Mouse (Mus musculus) forebrain, embryonic 14.5 days (tissue): ENCODE data around the gene Tmem130. TPM values are rescaled to one million over a fixed set of nuclear protein-coding genes. Genes with fewer than 3 reads are reported as not detected.

ENCODE experiments used
- ATAC-seq: fragments of 200-750 bp; cut with Nextera tagmentation; 2 replicates; pipeline ENCODE4 v1.8.0; 2017; ENCODE audit warnings: mild to moderate bottlenecking, moderate library complexity
- DNase-seq: peaks from one replicate; pipeline ENCODE4 v3.0.0-alpha.2; 2015; ENCODE audit warnings: low spot score
- H3K27ac ChIP-seq: fragments of 300-500 bp; sonication (generic); 2 replicates; pipeline ENCODE4 v1.5.1; 2014; ENCODE audit warnings: low read depth, mild to moderate bottlenecking, control low read depth, low read length, moderate library complexity
- H3K27me3 ChIP-seq: fragments of 300-500 bp; sonication (generic); replicated peaks from 2 replicates; pipeline ENCODE4 v1.6.1; 2014; ENCODE audit warnings: low read length, control low read depth, mixed read lengths; ENCODE audit not compliant: control insufficient read depth, insufficient read depth
- H3K36me3 ChIP-seq: fragments of 300-500 bp; sonication (generic); 2 replicates; pipeline ENCODE4 v1.6.1; 2014; ENCODE audit warnings: low read length, control low read depth; ENCODE audit not compliant: control insufficient read depth, insufficient read depth
- H3K4me1 ChIP-seq: fragments of 300-500 bp; sonication (generic); 2 replicates; pipeline ENCODE4 v1.6.1; 2014; ENCODE audit warnings: antibody characterized with exemption, low read length, control low read depth; ENCODE audit not compliant: control insufficient read depth, insufficient read depth
- H3K4me2 ChIP-seq: fragments of 300-500 bp; sonication (generic); 2 replicates; pipeline ENCODE4 v1.6.1; 2014; ENCODE audit warnings: mild to moderate bottlenecking, control low read depth, low read length
- H3K4me3 ChIP-seq: fragments of 300-500 bp; sonication (generic); 2 replicates; pipeline ENCODE4 v1.5.1; 2014; ENCODE audit warnings: low read depth, low read length, control low read depth
- H3K9ac ChIP-seq: fragments of 300-500 bp; sonication (generic); 2 replicates; pipeline ENCODE4 v1.6.1; 2014; ENCODE audit warnings: mild to moderate bottlenecking, low read length, control low read depth, moderate library complexity
- H3K9me3 ChIP-seq: fragments of 300-500 bp; sonication (generic); replicated peaks from 2 replicates; pipeline ENCODE4 v1.6.1; 2016; ENCODE audit warnings: low read length, control low read depth, mixed read lengths; ENCODE audit not compliant: control insufficient read depth
- WGBS: fragments of 180-500 bp; shearing (Covaris S2); extraction: QIAGEN DNeasy Blood & Tissue Kit; methylation state at CpG from one replicate; pipeline ENCODE4 v1.1.7; 2014; 5-methylcytosine and 5-hydroxymethylcytosine counted together
- polyA plus RNA-seq: library from polyadenylated mRNA; unstranded; fragments of >200 nt; fragmentation: Nextera tagmentation; extraction: Ambion mirVana; gene quantifications from 2 replicates; pipeline ENCODE4 v1.2.1, GENCODE M21; 2014

The Tmem130 gene
- polyA plus RNA-seq, 1 experiment from 2014 or later: 108 TPM

- no peak overlapping the region for H3K9ac ChIP-seq
- no peaks in the 10 kb centered on the region for H3K9me3 ChIP-seq
- H3K27me3 ChIP-seq: no peaks in the 10 kb centered on the region
- H3K4me3 ChIP-seq: no peak overlapping the region
- H3K36me3 ChIP-seq: no peaks in the 10 kb centered on the region
- no peak overlapping the region for H3K4me2 ChIP-seq
- DNase-seq (no peak), ATAC-seq (no peak)
- peaks cover 11% of the 10 kb centered on the region; the same call in 1 of the 2 replicates for H3K4me1 ChIP-seq
- WGBS: 88% methylated on average over 10 of the region's 10 CpGs
- H3K27ac ChIP-seq: no peak overlapping the region
Measured at GRCm38 (mm10) chr5:144755191-144755590, 6.4 kb downstream of the Tmem130 start.

DNA sequence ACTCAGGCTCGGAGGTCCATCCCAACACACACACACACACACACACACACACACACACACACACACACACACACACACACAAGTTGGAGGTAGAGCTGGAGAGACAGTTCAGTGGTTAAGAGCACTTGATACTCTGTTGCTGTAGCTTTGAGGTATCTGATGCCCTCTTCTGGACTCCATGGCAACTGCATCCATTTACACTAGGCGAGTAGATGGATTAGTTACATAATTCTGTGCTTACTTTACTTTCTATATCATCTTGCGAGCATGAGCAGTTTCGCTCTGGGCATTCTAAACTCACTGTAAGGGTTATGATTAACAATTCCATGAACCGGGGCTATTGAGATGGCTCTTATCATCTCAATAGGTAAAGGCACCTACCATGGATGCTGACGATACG is 8.6 kb downstream of the Tmem130 start:
- H3K36me3 ChIP-seq: peaks cover 7% of the 10 kb centered on the region; the same call in 1 of the 2 replicates
- no peak overlapping the region for H3K27ac ChIP-seq
- WGBS: 61% methylated on average over 7 of the region's 7 CpGs
- no peaks in the 10 kb centered on the region for H3K27me3 ChIP-seq
- H3K4me1 ChIP-seq: peaks cover 3% of the 10 kb centered on the region; the same call in 1 of the 2 replicates
- no peak overlapping the region for H3K4me3 ChIP-seq
- H3K9me3 ChIP-seq: no peaks in the 10 kb centered on the region
- H3K4me2 ChIP-seq: no peak overlapping the region
- ATAC-seq (no peak), DNase-seq (peak; percentile 69)
- H3K9ac ChIP-seq: no peak overlapping the region

DNA sequence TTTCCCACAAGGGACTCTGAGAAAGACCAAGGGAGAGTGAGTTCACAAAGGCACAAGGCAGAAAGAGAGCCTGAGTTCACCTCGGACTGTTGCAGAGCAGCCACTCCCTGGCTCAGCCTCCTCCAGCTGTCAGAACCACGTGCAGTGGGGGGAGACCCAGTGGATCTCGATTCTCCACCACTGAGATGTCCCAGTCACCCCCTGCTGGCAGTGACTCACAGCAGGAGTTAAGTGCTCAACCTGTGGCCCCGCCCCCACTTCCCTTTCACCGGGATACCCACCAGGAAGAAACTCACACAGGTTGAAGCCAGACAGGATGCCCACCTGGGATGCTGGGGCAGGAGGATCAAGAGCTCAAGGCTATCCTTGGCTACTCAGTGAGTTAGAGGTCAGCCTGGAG is 9.2 kb downstream of the Tmem130 start:
- ATAC-seq: no peak
- Histone ChIP-seq H3K9ac (no peak overlapping the region), H3K9me3 (no peaks in the 10 kb centered on the region), H3K4me1 (peaks cover under 1% of the 10 kb centered on the region; the same call in 1 of the 2 replicates), H3K27ac (no peak overlapping the region), H3K36me3 (peaks cover 8% of the 10 kb centered on the region; the same call in 1 of the 2 replicates), H3K4me2 (no peak overlapping the region), H3K4me3 (no peak overlapping the region), H3K27me3 (no peaks in the 10 kb centered on the region)
- WGBS: 13% methylated on average over 5 of the region's 5 CpGs
- DNase-seq: no peak

DNA sequence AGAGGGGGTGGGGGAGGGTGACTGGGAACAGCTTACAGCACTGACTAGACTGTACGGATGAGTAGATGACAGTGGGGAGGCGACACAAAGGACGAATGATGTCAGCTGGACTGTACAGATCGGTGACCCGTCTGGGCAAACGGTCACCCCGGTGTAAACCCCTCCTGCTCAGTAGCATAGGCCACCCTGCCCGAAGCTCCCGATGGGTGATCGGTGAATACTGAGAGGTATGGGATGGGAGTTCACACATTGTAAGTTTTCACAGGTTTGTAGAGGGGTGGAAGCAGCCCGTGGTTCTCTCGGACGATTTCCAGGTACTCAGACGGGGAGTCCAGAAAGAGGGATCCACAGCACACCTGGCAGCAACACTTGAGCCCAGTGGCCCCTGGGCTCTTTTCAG is 24.5 kb downstream of the Tmem130 start:
- no peak overlapping the region for H3K27ac ChIP-seq
- H3K4me1 ChIP-seq: no peaks in the 10 kb centered on the region
- no peak overlapping the region for H3K4me3 ChIP-seq
- DNase-seq: no peak
- 93% methylated on average over 14 of the region's 14 CpGs for WGBS
- peaks cover 5% of the 10 kb centered on the region; the same call in 1 of the 2 replicates for H3K36me3 ChIP-seq
- ATAC-seq: no peak
- no peaks in the 10 kb centered on the region for H3K27me3 ChIP-seq
- no peak overlapping the region for H3K9ac ChIP-seq
- no peak overlapping the region for H3K4me2 ChIP-seq
- H3K9me3 ChIP-seq: no peaks in the 10 kb centered on the region

DNA sequence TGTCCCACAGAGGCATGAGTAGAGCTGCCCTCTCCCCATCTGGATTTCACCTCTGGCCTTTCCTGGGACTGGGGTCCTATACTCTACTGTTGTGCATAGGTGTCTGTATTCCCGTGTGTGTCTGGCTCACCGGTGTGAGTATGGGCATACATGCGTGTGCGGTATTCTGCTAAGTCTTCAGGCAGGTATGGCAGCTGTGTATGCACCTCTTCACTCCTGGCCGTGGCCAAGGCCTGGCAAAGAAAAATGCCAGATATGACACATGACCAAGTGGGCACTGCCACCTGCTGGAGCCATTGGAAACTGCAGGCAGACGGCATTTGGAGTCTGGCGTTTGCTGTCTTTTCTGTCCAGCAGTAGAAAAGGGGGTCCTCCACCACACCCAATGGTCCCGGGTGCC is 26.7 kb downstream of the Tmem130 start:
- Histone ChIP-seq H3K27ac (no peak overlapping the region), H3K9me3 (no peaks in the 10 kb centered on the region)
- WGBS: 32% methylated on average over 8 of the region's 8 CpGs

DNA sequence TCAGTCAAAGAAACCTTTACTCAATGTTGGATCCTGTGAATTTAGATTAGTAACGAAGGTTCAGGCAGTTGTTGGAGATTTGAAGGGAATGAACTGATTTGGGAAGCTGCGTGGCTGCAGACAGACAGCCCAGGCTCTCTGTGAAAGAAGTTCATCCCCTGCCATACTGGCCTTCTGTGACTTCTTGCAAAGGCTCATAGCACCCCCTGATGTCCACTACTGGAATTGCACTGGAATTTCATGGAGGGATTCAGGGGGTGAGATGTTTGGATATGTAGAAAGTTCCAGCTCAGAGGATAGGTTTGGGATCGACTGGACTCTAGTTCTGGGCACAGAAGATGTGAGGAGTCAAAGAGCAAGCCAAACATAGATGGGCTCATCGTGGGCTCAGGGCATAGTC is 27.7 kb downstream of the Tmem130 start:
- H3K27ac ChIP-seq: no peak overlapping the region
- no peaks in the 10 kb centered on the region for H3K36me3 ChIP-seq
- no peak overlapping the region for H3K4me3 ChIP-seq
- ATAC-seq: no peak
- no peaks in the 10 kb centered on the region for H3K9me3 ChIP-seq
- H3K4me1 ChIP-seq: no peaks in the 10 kb centered on the region
- WGBS: 28% methylated on average over 4 of the region's 4 CpGs
- H3K4me2 ChIP-seq: no peak overlapping the region
- H3K9ac ChIP-seq: no peak overlapping the region
- no peaks in the 10 kb centered on the region for H3K27me3 ChIP-seq
- DNase-seq: peak; percentile 80

More for the DNA sequence above, 26.7 kb downstream of the Tmem130 start:
- H3K27me3 ChIP-seq: no peaks in the 10 kb centered on the region
- no peak overlapping the region for H3K4me2 ChIP-seq
- no peak overlapping the region for H3K9ac ChIP-seq
- H3K4me3 ChIP-seq: no peak overlapping the region
- ATAC-seq (peak; percentile 55; the same call in 1 of the 2 replicates), DNase-seq (peak; percentile 76)
- no peaks in the 10 kb centered on the region for H3K36me3 ChIP-seq
- no peaks in the 10 kb centered on the region for H3K4me1 ChIP-seq

DNA sequence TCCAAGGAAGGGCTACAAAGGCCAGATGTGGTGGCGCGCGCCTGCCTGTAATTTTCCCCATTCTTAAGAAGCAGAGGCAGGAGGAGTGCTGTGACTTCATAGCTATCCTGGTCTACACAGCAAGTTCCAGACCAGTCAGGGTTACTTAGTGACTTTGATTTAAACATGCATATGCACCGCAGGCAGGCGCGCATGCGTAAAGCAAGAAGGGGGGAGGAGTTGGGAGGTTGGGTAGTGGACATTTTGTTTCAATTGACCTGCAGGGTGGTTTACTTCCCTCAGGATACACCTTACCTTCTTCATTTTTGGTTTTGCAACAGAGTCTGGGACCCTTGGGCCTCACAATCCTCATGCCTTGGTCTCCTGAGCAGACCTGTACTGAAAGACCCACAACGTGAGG is 32.4 kb downstream of the Tmem130 start:
- no peak overlapping the region for H3K4me3 ChIP-seq
- 60% methylated on average over 8 of the region's 8 CpGs for WGBS
- no peak overlapping the region for H3K27ac ChIP-seq
- no peak for DNase-seq
- no peaks in the 10 kb centered on the region for H3K9me3 ChIP-seq
- H3K9ac ChIP-seq: no peak overlapping the region
- H3K27me3 ChIP-seq: peaks cover 10% of the 10 kb centered on the region
- H3K36me3 ChIP-seq: no peaks in the 10 kb centered on the region
- no peak overlapping the region for H3K4me2 ChIP-seq
- H3K4me1 ChIP-seq: no peaks in the 10 kb centered on the region
- no peak for ATAC-seq

DNA sequence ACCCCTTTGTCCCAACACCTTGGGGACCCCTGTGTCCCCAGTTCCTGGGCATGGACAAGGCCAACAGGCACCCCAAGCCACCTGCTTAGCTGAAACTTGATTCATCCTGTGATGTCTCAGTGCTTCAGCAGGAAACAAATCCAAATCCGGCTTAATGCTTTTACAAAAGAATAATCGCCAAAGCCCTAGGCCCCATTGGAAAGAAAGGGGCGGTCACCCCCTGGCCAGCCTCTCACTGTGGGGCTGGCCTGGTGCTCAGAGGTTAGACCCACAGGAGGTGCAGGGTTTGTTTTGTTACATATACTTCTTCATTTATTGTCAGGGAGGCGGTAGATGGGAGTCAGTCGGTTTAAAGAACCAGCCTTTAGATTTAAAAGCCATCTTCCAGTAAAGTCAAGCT is 33.4 kb downstream of the Tmem130 start:
- DNase-seq (no peak), ATAC-seq (no peak)
- no peak overlapping the region for H3K9ac ChIP-seq
- H3K27me3 ChIP-seq: peaks cover 10% of the 10 kb centered on the region
- no peak overlapping the region for H3K27ac ChIP-seq
- H3K4me1 ChIP-seq: no peaks in the 10 kb centered on the region
- WGBS: 5% methylated on average over 5 of the region's 5 CpGs
- H3K4me2 ChIP-seq: no peak overlapping the region
- no peaks in the 10 kb centered on the region for H3K9me3 ChIP-seq
- H3K4me3 ChIP-seq: no peak overlapping the region
- H3K36me3 ChIP-seq: no peaks in the 10 kb centered on the region

DNA sequence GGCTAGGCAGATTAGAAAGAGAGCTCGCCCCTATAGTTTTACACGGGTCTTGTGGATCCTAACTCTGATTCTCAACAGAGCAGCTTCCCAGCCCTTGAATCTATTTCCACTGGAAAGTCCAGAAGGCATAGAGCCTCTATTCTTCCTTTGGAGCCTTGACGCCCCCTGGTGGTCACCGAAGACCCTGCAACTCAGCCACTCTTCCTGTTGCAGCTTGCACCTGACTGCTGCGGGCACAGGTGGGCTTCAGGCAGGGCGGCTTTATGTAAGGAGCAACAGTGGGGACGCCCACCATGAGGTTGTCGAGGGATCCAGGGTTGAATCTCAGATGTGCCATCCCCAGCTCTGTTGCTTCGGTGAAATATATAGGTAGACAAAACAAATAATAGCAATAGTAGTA is 34.5 kb downstream of the Tmem130 start:
- H3K9me3 ChIP-seq: no peaks in the 10 kb centered on the region
- DNase-seq (peak; percentile 87), ATAC-seq (peak; percentile 75)
- H3K27me3 ChIP-seq: peaks cover 10% of the 10 kb centered on the region
- H3K36me3 ChIP-seq: no peaks in the 10 kb centered on the region
- no peak overlapping the region for H3K4me3 ChIP-seq
- H3K4me1 ChIP-seq: no peaks in the 10 kb centered on the region
- no peak overlapping the region for H3K27ac ChIP-seq
- WGBS: 2% methylated on average over 9 of the region's 9 CpGs
- H3K4me2 ChIP-seq: no peak overlapping the region
- H3K9ac ChIP-seq: no peak overlapping the region
